In the genomic region with DNA sequence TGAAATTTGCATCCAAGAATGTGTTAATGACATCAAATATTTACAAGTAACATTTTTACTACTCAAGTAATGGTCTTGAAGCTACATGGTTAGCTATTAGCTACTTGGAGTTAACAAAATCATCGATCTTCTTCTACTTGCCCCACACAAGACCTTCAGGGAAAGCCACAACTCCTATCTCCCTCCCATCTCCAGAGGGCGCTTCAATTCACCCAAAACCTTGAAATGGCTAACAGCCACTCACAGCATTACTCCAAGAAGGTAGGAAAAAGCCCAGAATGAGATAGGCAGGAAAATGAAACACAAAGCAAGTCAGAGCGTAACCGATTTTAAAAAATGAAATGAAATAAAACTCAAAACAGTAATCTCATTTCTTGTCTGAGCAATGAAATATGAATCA, we compare ENCODE assay signal across 11 mouse cellular contexts. TPM values are rescaled to one million over a fixed set of nuclear protein-coding genes. Genes with fewer than 3 reads are reported as not detected.
DNase-seq lines count a peak whose midpoint lies in the region; ATAC-seq and TF ChIP-seq lines count a peak whose summit lies in the region.
"Had no signal": no experiment of that assay in that cellular context is flagged by ENCODE, and none has a peak within 500 bp of the region (broad histone marks: within the 10 kb centered on the region; RNA-seq: fewer than 3 reads in every experiment).

No protein-coding gene starts in this region.

- no peaks in the 10 kb centered on the region for H3K9me3 ChIP-seq in intestine, postnatal 0 days (ENCODE audit: control insufficient read depth)
- H3K9me3 ChIP-seq in intestine, embryonic 15.5 days: no peaks in the 10 kb centered on the region
- H3K9me3 ChIP-seq in forebrain, embryonic 11.5 days (ENCODE audit: control insufficient read depth, low read length): no peaks in the 10 kb centered on the region
- H3K9me3 ChIP-seq: embryonic facial prominence, embryonic 13.5 days; liver, embryonic 15.5 days had no signal

- no peak overlapping the region for H3K4me3 ChIP-seq in intestine, postnatal 0 days (ENCODE audit: low read depth, low read length)
- no peak overlapping the region for H3K4me3 ChIP-seq in intestine, embryonic 15.5 days (replicated peaks)
- no peak overlapping the region for H3K4me3 ChIP-seq in forebrain, embryonic 11.5 days (ENCODE audit: low read depth, low read length)
- H3K4me3 ChIP-seq: embryonic facial prominence, embryonic 13.5 days; liver, embryonic 15.5 days had no signal

- DNase-seq in adrenal gland, adult (ENCODE audit: inconsistent age in 2 of 2, low spot score in 1 of 2): peak; percentile 54 to 87
- no peak for DNase-seq in adrenal gland, postnatal 4 days (ENCODE audit: low spot score in 2 of 2)
- DNase-seq in 3T3-L1 (ENCODE audit: low read depth, low spot score): peak; percentile 70
- DNase-seq in brain, adult 2 months (ENCODE audit: low read depth, low spot score): peak; percentile 54
- DNase-seq in T-cell, adult 2 months (ENCODE audit: low spot score): no peak
- no peak for DNase-seq in forebrain, embryonic 11.5 days (ENCODE audit: low spot score)
- DNase-seq: heart, postnatal 4 days had no signal

- H3K4me2 ChIP-seq in intestine, postnatal 0 days (replicated peaks; ENCODE audit: low read depth): no peak overlapping the region
- no peak overlapping the region for H3K4me2 ChIP-seq in intestine, embryonic 15.5 days (replicated peaks)
- H3K4me2 ChIP-seq in forebrain, embryonic 11.5 days (ENCODE audit: low read depth, low read length, severe bottlenecking): no peak overlapping the region
- H3K4me2 ChIP-seq: embryonic facial prominence, embryonic 13.5 days; liver, embryonic 15.5 days had no signal

- no peak overlapping the region for H3K9ac ChIP-seq in intestine, postnatal 0 days (ENCODE audit: low read depth, low read length)
- no peak overlapping the region for H3K9ac ChIP-seq in intestine, embryonic 15.5 days
- H3K9ac ChIP-seq in forebrain, embryonic 11.5 days (ENCODE audit: low read length): no peak overlapping the region
- H3K9ac ChIP-seq: embryonic facial prominence, embryonic 13.5 days; liver, embryonic 15.5 days had no signal

- H3K4me1 ChIP-seq in intestine, postnatal 0 days (replicated peaks; ENCODE audit: control insufficient read depth, insufficient read depth, low read length): no peaks in the 10 kb centered on the region
- no peaks in the 10 kb centered on the region for H3K4me1 ChIP-seq in intestine, embryonic 15.5 days (replicated peaks)
- no peaks in the 10 kb centered on the region for H3K4me1 ChIP-seq in forebrain, embryonic 11.5 days (replicated peaks; ENCODE audit: control insufficient read depth, insufficient read depth, low read length)
- H3K4me1 ChIP-seq: liver, embryonic 15.5 days had no signal

- no peak for ATAC-seq in intestine, postnatal 0 days
- ATAC-seq in intestine, embryonic 15.5 days: no peak
- no peak for ATAC-seq in forebrain, embryonic 11.5 days (replicated peaks; ENCODE audit: low FRiP score)

- WGBS in intestine, postnatal 0 days: 61% methylated on average over 4 of the region's 4 CpGs
- 61% methylated on average over 4 of the region's 4 CpGs for WGBS in intestine, embryonic 15.5 days
- 77% methylated on average over 4 of the region's 4 CpGs for WGBS in forebrain, embryonic 11.5 days

- no peaks in the 10 kb centered on the region for H3K36me3 ChIP-seq in intestine, postnatal 0 days (ENCODE audit: control insufficient read depth, insufficient read depth)
- H3K36me3 ChIP-seq in intestine, embryonic 15.5 days: no peaks in the 10 kb centered on the region
- no peaks in the 10 kb centered on the region for H3K36me3 ChIP-seq in forebrain, embryonic 11.5 days (ENCODE audit: control insufficient read depth, insufficient read depth, low read length)
- H3K36me3 ChIP-seq: embryonic facial prominence, embryonic 13.5 days; liver, embryonic 15.5 days had no signal

- H3K27ac ChIP-seq in intestine, postnatal 0 days (ENCODE audit: low read depth, low read length): no peak overlapping the region
- H3K27ac ChIP-seq in intestine, embryonic 15.5 days: no peak overlapping the region
- H3K27ac ChIP-seq in forebrain, embryonic 11.5 days (ENCODE audit: low read depth, low read length): no peak overlapping the region
- H3K27ac ChIP-seq: embryonic facial prominence, embryonic 13.5 days; liver, embryonic 15.5 days had no signal

- peak; percentile 62 for TF ChIP-seq CTCF in intestine, postnatal 0 days (IDR thresholded peaks at IDR 0.05; ENCODE audit: low read depth)

- no peaks in the 10 kb centered on the region for H3K27me3 ChIP-seq in intestine, postnatal 0 days (replicated peaks; ENCODE audit: control insufficient read depth, insufficient read depth, low read length)
- H3K27me3 ChIP-seq in intestine, embryonic 15.5 days (replicated peaks): no peaks in the 10 kb centered on the region
- H3K27me3 ChIP-seq in forebrain, embryonic 11.5 days (ENCODE audit: control insufficient read depth, insufficient read depth, low read length): no peaks in the 10 kb centered on the region
- H3K27me3 ChIP-seq: embryonic facial prominence, embryonic 13.5 days; liver, embryonic 15.5 days had no signal

RNA-seq across cellular contexts. Expression of gene Col1a2, which starts 44.3 kb away (rescaled TPM):
- 100 to 1,000 TPM; 705 to 818 TPM for total RNA-seq in adrenal gland, postnatal 4 days (2021)
- polyA plus RNA-seq in intestine, postnatal 0 days (2015; fragmentation: Nextera tagmentation; extraction: Ambion mirVana): 193 and 200 TPM in 2 replicates
- polyA plus RNA-seq in intestine, embryonic 15.5 days (2015; fragmentation: Nextera tagmentation; extraction: Ambion mirVana): 472 and 528 TPM in 2 replicates
- polyA plus RNA-seq in forebrain, embryonic 11.5 days (2014; fragmentation: Nextera tagmentation; extraction: Ambion mirVana): 140 and 149 TPM in 2 replicates

RNA-seq across cellular contexts. Expression of gene Casd1, which starts 51.7 kb away (rescaled TPM):
- total RNA-seq in adrenal gland, postnatal 4 days (2021): 10 to 100 TPM; 36.8 to 43.8 TPM
- 12.0 and 12.1 TPM in 2 replicates for polyA plus RNA-seq in intestine, postnatal 0 days (2015; fragmentation: Nextera tagmentation; extraction: Ambion mirVana)
- polyA plus RNA-seq in intestine, embryonic 15.5 days (2015; fragmentation: Nextera tagmentation; extraction: Ambion mirVana): 20.3 and 22.7 TPM in 2 replicates
- polyA plus RNA-seq in forebrain, embryonic 11.5 days (2014; fragmentation: Nextera tagmentation; extraction: Ambion mirVana): 42.1 TPM in 2 replicates

Comparison
In these comparisons a context has a peak if more than half of its experiments do, and no peak if none do; other contexts are left out.
1. DNase-seq: peak in adrenal gland, adult (2 of 2), 3T3-L1 (single experiment) and brain, adult 2 months (single experiment); none in adrenal gland, postnatal 4 days (0 of 2), T-cell, adult 2 months (single experiment) and forebrain, embryonic 11.5 days (single experiment).